Mouse (Mus musculus): ENCODE measurements at regions not wholly inside any gene's neighbourhood (a gene's known extent, or its start where the extent isn't known, plus 50 kb on each side); places are given as distances from the start of the nearest gene placed in this dataset.

DNA sequence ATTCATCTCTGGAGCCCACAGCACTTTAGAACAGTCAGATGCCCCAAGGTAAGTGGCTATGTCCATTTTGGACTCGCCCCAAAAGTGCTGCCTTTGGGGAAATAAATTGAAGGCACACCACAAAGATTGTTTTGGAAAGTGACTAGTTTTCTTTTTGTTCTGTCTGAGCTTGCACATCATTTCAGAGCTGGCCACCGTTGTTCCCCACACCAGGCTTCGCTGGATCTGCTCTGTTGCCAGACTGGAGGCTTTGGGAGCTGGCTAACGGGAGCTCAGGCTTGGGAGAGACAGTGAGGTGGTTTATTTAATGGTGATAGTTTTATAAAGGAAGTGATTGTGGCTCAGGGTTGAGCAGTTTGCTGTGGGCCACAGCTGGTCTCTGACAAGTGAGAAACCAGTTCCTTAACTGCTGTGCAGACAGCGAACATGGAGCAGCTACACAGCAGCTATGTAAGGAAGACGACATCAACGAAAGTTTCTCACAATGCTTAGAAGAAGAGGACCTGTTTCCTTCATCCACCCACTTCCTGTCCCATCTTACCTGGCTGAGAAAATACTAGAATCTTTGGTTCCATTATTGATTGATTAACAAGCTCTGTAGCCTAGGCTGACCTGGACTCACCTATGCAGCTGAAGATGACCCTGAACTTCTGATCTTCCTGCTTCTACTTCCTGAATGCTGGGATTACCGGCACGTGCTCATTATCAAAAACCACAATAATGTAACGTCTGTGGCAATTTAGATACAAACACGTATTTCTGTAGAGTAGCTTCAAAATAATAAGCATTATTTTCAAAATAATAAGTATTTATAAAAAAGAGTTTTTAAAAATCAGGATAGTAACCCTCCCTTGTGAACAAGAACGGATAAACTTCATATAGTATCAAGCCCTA is 229.1 kb upstream of the Jade1 start:
- Histone ChIP-seq H3K9me3 (replicated peaks) (peaks cover 10% of the 10 kb centered on the region), H3K9ac (no peak overlapping the region), H3K4me1 (replicated peaks) (no peaks in the 10 kb centered on the region), H3K27ac (ENCODE audit: poor library complexity, severe bottlenecking) (no peak overlapping the region), H3K4me3 (no peak overlapping the region), H3K4me2 (no peak overlapping the region), H3K36me3 (no peaks in the 10 kb centered on the region), H3K27me3 (replicated peaks) (no peaks in the 10 kb centered on the region)
- no peak for ATAC-seq (ENCODE audit: insufficient number of reproducible peaks, low FRiP score)
- WGBS = 73% methylated on average over 12 of the region's 12 CpGs

DNA sequence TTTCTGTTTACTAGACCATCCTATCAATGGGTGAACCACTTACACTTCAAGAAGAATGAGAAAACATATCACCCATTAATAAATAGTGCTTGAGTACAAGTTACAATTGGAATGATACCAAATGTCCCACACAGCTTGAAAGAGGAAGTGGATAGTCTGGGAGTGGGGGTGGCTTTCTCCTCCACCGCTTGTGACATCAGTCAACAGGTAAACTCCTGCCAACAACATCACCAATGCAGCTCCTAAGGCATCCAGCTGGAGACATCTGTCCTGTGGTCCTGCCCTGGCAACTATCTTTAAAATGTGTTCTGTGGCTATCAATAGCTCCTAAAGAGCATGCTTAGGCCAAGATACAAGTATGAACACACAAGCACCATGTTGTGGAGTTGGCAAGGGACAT is 233.7 kb upstream of the Jade1 start:
- no peak overlapping the region for H3K4me2 ChIP-seq
- H3K9me3 ChIP-seq (replicated peaks) = peaks cover 10% of the 10 kb centered on the region
- H3K27me3 ChIP-seq (replicated peaks) = no peaks in the 10 kb centered on the region
- no peak for ATAC-seq (ENCODE audit: insufficient number of reproducible peaks, low FRiP score)
- H3K27ac ChIP-seq (ENCODE audit: poor library complexity, severe bottlenecking) = no peak overlapping the region
- H3K4me1 ChIP-seq (replicated peaks) = no peaks in the 10 kb centered on the region
- no peak overlapping the region for H3K9ac ChIP-seq
- 63% methylated on average over 1 of the region's 1 CpGs for WGBS
- H3K36me3 ChIP-seq = no peaks in the 10 kb centered on the region
- no peak overlapping the region for H3K4me3 ChIP-seq

DNA sequence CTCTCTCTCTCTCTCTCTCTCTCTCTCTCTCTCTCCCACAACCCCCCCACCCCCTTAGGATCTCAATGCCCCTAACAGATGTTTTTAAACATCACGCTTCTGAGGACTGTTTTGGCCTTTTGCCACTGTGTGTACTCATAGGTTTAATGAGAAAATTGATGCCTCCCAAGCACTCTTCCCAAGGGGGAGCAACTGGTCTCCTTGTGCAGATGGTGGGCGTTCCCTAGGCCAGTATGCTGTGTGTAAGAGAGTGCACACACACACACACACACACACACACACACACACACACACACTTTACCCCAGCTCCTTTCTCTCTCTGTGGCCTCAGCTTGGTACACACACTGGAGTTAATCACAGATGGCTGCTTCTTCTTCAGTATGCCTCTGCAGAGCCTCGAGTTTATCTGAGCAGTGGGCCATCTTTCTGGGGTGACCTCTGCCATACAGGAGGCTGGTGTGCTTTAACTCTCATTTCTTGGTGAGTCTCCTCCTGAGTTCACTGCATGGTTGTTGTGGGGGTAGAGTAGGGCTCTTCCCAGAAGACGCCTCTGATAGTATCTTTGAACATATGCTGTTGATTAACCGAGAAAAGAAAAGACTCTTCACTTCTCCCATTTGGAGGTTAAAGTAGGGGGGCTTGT is 236.2 kb upstream of the Jade1 start:
- ATAC-seq (ENCODE audit: insufficient number of reproducible peaks, low FRiP score) = no peak

DNA sequence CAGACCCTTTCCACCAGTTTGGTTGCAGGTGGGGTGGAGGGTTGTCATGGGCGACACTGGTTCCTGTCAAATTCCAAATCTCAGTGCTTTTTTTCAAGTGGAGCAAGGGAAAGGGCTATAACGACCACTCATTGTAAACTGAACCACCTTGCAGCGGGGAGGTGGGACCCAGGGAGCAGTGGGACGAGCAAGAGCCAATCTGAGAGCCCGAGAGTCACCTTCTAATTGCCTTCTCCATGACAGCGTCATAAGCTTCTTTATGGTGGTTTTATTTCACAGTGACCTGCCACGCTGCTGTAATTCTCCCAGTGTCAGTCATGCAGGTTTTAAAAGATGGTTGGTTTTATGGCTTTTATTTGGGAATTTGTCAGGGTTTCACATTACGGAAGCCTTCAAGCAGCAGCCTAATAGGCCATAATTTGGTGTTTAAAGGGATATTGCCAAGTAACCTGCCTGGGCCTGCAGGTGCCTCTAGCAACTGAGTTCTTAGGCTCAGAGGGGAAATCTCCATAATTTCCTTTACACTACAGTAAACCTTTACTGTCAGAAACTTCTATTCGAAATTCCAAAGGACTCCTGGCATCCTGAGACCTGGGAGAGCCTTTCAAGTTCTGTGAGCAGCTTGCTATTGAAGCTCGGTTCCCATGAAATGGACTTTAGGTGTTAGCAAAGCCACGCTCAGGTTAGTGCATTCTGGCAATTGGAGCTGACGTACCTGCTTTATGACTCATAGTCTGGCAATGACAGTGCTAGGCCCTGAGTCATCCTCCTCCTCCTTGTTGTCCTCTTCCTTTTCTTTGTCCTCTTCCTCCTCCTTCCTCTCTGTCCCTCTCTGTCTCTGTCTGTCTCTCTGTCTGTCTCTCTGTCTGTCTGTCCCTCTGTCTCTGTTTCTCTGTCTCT is 235.6 kb upstream of the Pgrmc2 start:
- H3K27me3 ChIP-seq (replicated peaks) = no peaks in the 10 kb centered on the region
- H3K4me3 ChIP-seq = no peak overlapping the region
- H3K4me1 ChIP-seq (replicated peaks) = no peaks in the 10 kb centered on the region
- H3K36me3 ChIP-seq = no peaks in the 10 kb centered on the region
- no peak for ATAC-seq (ENCODE audit: insufficient number of reproducible peaks, low FRiP score)
- H3K9ac ChIP-seq = no peak overlapping the region
- no peak overlapping the region for H3K27ac ChIP-seq (ENCODE audit: poor library complexity, severe bottlenecking)
- WGBS = 75% methylated on average over 12 of the region's 12 CpGs
- no peak overlapping the region for H3K4me2 ChIP-seq
- H3K9me3 ChIP-seq (replicated peaks) = peaks cover 4% of the 10 kb centered on the region; the same call in 1 of the 2 replicates

More for the DNA sequence above, 236.2 kb upstream of the Jade1 start:
- H3K4me3 ChIP-seq = no peak overlapping the region
- no peaks in the 10 kb centered on the region for H3K4me1 ChIP-seq (replicated peaks)
- no peak overlapping the region for H3K4me2 ChIP-seq
- no peak overlapping the region for H3K9ac ChIP-seq
- H3K36me3 ChIP-seq = no peaks in the 10 kb centered on the region
- H3K27me3 ChIP-seq (replicated peaks) = no peaks in the 10 kb centered on the region
- H3K9me3 ChIP-seq (replicated peaks) = peaks cover 10% of the 10 kb centered on the region
- 54% methylated on average over 5 of the region's 5 CpGs for WGBS
- H3K27ac ChIP-seq (ENCODE audit: poor library complexity, severe bottlenecking) = no peak overlapping the region

DNA sequence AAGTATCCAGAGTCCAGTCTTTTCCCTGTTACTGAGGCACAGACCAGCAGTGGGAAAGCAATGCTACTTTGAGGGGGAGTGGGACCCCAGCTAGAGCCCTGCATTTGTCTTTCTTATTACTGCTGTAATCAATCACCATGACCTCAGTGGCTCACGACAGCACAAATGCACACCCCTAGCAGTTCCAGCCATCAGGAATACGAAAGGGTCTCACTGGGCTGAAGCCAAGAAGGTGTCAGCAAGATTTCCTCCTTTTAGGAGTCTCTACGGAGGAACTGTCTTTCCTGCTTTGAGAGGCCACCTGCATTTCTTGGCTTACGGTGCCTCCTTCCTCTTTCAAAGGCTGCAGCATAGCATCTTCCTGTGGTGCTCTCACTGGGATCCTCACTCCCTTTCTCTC is 234.3 kb upstream of the Pgrmc2 start:
- ATAC-seq (ENCODE audit: insufficient number of reproducible peaks, low FRiP score) = no peak
- Histone ChIP-seq H3K4me1 (replicated peaks) (no peaks in the 10 kb centered on the region), H3K36me3 (no peaks in the 10 kb centered on the region), H3K27ac (ENCODE audit: poor library complexity, severe bottlenecking) (no peak overlapping the region), H3K4me3 (no peak overlapping the region), H3K9me3 (replicated peaks) (no peaks in the 10 kb centered on the region), H3K9ac (no peak overlapping the region), H3K27me3 (replicated peaks) (no peaks in the 10 kb centered on the region), H3K4me2 (no peak overlapping the region)
- 43% methylated on average over 4 of the region's 4 CpGs for WGBS

DNA sequence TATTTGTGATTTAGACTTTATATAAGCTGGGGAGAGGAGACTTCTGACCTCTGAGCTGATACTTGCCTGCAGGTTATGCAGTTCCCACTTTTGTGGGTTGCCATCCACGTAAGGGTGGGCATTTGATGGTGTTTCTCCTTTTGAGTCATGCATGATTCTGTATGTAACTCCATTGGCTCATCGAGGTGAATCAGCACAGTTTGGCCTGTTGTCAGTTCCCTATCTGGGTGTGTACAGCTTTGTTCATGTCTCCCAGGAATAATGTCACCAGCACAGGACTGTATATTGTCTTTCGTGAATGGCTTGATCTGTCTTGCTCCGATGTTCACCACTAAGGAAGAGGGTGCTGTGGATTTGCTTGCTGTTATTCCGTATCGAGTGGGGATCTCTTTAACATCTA is 229.6 kb upstream of the Pgrmc2 start:
- H3K36me3 ChIP-seq = no peaks in the 10 kb centered on the region
- no peak overlapping the region for H3K4me2 ChIP-seq
- no peak overlapping the region for H3K27ac ChIP-seq (ENCODE audit: poor library complexity, severe bottlenecking)
- H3K4me3 ChIP-seq = no peak overlapping the region
- H3K27me3 ChIP-seq (replicated peaks) = no peaks in the 10 kb centered on the region
- ATAC-seq (ENCODE audit: insufficient number of reproducible peaks, low FRiP score) = no peak
- no peak overlapping the region for H3K9ac ChIP-seq
- H3K4me1 ChIP-seq (replicated peaks) = no peaks in the 10 kb centered on the region
- no peaks in the 10 kb centered on the region for H3K9me3 ChIP-seq (replicated peaks)
- WGBS = 79% methylated on average over 6 of the region's 6 CpGs

DNA sequence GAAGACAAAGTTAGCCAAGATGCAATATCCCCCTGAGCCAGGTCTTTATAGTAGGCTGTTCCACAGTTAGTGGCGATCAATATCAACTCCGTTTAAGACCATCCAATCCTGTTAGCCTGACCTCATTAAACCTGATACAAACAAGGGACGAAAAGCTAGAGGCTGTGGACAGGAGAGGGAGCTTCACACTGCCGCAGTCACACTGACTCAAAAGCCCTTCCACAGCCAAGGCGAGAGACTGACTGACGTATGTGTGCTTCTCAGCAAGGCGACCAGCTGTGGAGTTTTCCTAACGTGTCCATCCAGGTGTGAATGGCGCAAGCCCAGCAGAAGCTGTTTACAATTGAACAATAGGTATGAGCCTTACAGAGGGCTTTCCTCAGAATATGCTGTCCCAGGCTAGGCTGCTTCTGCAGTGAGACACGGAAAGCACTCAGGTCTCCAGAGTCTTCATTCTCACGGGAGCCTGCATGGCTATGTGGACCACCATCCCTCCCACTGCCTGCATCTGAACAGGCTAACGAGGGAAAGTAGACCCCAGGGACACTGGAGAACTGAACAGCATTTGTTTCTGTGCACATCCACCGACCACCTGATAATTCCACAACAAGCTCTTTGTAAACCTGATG is 224.7 kb upstream of the Pgrmc2 start:
- Histone ChIP-seq H3K4me2 (no peak overlapping the region), H3K27me3 (replicated peaks) (no peaks in the 10 kb centered on the region), H3K9me3 (replicated peaks) (no peaks in the 10 kb centered on the region), H3K36me3 (no peaks in the 10 kb centered on the region), H3K4me3 (no peak overlapping the region), H3K27ac (ENCODE audit: poor library complexity, severe bottlenecking) (no peak overlapping the region), H3K4me1 (replicated peaks) (no peaks in the 10 kb centered on the region), H3K9ac (no peak overlapping the region)
- ATAC-seq (ENCODE audit: insufficient number of reproducible peaks, low FRiP score) = no peak
- WGBS = 70% methylated on average over 13 of the region's 13 CpGs

- Histone ChIP-seq H3K4me3 (no peak overlapping the region), H3K4me2 (no peak overlapping the region), H3K27ac (ENCODE audit: poor library complexity, severe bottlenecking) (no peak overlapping the region), H3K36me3 (no peaks in the 10 kb centered on the region), H3K9ac (no peak overlapping the region), H3K4me1 (replicated peaks) (no peaks in the 10 kb centered on the region), H3K27me3 (replicated peaks) (no peaks in the 10 kb centered on the region), H3K9me3 (replicated peaks) (no peaks in the 10 kb centered on the region)
- WGBS = 82% methylated on average over 3 of the region's 3 CpGs
- ATAC-seq (ENCODE audit: insufficient number of reproducible peaks, low FRiP score) = no peak
Measured at GRCm38 (mm10) chr3:41302805-41303204, 220.0 kb upstream of the Pgrmc2 start.

GRCm38 (mm10) chr3:41298776-41299175 is 215.9 kb upstream of the Pgrmc2 start:
- WGBS = 64% methylated on average over 4 of the region's 4 CpGs
- Histone ChIP-seq H3K4me3 (no peak overlapping the region), H3K27me3 (replicated peaks) (no peaks in the 10 kb centered on the region), H3K36me3 (no peaks in the 10 kb centered on the region), H3K4me1 (replicated peaks) (peaks cover 18% of the 10 kb centered on the region; the same call in 1 of the 2 replicates), H3K27ac (ENCODE audit: poor library complexity, severe bottlenecking) (no peak overlapping the region), H3K9ac (no peak overlapping the region), H3K4me2 (no peak overlapping the region), H3K9me3 (replicated peaks) (no peaks in the 10 kb centered on the region)
- no peak for ATAC-seq (ENCODE audit: insufficient number of reproducible peaks, low FRiP score)

- Histone ChIP-seq H3K27ac (ENCODE audit: poor library complexity, severe bottlenecking) (no peak overlapping the region), H3K9me3 (replicated peaks) (no peaks in the 10 kb centered on the region), H3K27me3 (replicated peaks) (no peaks in the 10 kb centered on the region), H3K4me1 (replicated peaks) (peaks cover 18% of the 10 kb centered on the region; the same call in 1 of the 2 replicates), H3K4me3 (no peak overlapping the region), H3K9ac (no peak overlapping the region), H3K4me2 (no peak overlapping the region), H3K36me3 (no peaks in the 10 kb centered on the region)
- ATAC-seq (ENCODE audit: insufficient number of reproducible peaks, low FRiP score) = no peak
- 80% methylated on average over 11 of the region's 11 CpGs for WGBS
Measured at GRCm38 (mm10) chr3:41296152-41296809, 213.4 kb upstream of the Pgrmc2 start.
